Mouse (Mus musculus) frontal cortex, postnatal 36 days (tissue): ENCODE results near the gene Gcm2.

ENCODE experiments used
- DNase-seq, 2 experiments: peaks; one replicate each; pipeline ENCODE4 v3.0.0; 2022; ENCODE audit warnings: low spot score in 2 of 2

Gcm2 gene

DNA sequence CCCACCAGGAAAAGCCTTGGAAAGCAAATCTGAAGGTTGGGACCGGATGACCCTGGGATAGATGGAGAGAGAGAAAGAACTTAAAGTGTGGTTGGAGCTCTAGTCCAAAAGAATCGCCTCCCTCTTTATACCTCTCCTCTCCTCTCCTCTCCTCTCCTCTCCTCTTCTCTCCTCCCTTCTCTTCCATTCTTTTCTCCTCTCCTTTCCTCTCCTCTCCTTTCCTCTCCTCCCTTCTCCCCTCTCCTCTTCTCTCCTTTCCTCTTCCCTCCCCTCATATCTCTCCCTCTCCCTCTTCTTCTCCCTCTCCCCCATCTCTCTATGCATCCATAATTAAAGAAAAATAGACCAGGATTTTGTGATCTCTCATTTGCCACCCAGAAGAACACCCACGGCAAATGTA, at the start of gene Gcm2:
Gcm2 (minus strand) TSS at position 101 of the 400 bp plus-strand sequence.
- DNase-seq: no peak

DNA sequence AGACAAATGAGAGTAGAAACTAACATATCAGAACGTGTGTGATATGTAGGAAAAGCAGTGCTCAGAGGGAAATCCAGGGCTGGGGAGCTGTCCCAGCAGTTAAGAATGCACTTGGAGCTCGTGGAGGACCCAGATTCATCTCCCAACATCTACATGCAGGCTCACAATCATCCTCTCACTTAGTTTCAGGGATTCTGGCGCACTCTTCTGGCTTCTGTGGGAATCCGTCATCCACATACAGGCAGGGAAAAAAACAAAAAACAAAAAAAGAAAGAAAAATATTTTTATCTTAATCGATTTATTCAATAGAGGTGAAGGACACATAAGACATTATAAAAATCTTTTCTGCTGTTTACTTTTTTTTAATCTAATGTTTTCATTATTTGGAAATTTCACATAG, 47.6 kb upstream of the Gcm2 start:
- DNase-seq: no peak

DNA sequence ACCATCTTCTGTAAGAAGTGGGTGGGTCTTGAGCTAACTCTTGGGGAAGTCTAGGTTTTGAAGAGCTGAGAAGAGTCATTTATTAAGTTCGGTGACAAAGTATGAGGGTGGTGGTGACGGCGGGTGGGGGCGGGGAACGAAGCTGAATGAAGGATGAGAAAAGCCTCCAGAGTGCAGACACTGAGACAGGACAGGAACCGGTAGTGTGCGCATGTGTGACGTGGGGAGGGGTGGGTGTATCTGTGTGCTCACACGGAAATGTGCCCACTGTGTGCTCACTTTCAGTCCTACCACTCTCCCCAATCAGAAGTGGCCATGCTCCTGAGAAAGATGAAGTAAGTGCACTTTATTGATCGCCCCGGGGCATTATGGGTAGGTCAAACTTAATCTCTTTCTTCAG, 42.3 kb upstream of the Gcm2 start:
- DNase-seq: no peak

DNA sequence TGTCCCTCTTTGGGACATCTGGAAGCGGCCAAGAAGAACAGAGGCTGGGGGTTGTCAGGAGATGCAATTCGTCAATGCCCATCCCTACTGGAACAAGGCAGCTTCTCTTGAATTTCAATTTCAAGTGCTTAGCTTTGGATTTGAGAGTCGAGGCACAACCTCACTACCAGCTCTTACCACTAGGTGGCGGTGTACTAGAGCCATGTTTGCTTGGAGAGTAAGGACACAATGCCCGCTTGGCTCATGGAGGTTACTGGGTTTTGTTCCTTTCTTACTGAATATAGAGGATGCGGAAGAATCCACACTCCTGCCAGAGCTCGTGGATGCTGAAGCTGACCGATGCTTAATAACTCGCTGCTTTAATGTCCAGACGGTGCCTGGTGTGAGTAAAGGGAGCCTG, 35.4 kb upstream of the Gcm2 start:
- DNase-seq: peak; percentile 64 to 76

DNA sequence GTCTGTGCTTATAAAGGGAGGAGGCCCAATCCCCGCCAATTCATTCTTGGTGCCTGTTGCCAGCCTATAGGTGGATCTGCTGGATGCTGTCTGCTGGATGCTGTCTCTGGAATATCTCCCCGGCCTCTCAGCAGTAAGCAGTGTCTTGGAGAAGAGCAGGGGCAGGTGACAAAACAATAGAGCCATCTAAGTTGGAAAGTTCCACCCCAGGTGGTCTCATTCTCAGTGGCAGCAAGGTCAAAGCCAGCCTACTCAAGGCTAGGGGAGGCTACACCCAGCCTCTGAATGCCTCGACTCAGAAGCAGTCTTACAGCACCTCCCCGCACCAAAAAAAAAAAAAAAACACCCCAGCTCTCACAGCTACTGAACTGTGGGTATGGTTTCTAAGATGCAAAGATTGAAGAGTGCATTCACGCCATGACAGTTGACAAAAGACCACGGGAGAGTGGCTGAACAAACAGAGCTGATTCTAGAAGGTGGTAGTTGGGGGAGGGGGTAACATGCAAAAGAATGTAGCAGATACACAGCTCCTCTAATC, 34.7 kb upstream of the Gcm2 start:
- DNase-seq: no peak

DNA sequence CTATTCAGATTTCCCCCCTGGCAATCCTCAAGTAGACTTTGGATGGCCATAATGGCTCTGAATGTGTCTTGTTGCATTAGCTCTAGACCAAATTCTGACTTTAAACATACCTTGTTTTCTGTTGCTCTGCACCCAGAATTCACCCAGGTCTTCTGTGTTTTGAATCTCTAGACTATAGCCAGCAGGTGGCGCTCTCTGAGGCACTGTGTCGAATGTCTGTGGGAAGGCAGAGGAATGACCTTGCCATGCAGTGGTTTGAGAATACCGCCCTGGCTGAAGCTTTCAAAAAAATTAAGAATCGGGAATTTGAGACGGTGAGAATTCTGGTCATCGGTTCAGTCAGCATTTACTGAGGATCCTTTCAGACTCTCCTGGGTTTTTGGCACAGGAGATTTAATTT, 24.1 kb upstream of the Gcm2 start:
- peak; percentile 45 to 47 for DNase-seq

DNA sequence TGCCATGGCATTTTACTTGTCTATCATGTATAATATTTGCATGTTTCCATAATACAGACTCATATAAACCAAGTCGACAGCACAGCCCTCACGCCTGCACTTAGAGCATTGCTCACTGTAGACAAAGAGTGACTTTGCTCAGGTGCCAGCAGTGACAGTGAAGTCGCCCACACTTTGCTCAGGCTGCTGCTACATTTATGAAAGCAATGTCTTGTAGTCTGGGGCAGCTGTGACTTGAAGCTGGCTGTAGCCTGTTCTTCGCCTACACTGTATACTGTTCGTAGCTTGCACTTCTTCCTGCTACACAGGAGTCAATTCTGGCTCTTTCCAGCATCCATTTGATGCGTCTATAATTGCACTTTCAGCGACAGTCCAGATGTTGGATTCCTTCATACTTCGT, 18.2 kb upstream of the Gcm2 start:
- DNase-seq: peak; percentile 10 to 53

DNA sequence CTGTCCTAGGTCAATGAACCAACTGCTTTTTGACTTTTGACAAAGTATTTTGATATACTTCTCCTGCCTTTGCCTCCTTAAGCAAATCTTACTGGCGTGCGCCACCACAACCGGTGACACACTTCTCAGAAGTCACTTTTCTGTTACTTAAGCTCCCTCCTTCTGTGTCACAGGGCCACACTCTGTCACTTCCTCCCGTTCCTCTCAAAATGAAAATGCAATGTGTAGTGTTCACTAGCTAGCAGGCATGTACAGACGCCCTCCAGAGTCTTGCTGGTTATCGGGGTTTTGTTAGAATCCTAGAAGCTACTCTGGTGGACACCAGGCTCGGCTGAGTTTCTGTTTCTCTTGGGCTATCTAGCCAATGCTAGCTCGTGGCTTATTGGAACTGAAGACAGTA, 17.5 kb upstream of the Gcm2 start:
- no peak for DNase-seq

DNA sequence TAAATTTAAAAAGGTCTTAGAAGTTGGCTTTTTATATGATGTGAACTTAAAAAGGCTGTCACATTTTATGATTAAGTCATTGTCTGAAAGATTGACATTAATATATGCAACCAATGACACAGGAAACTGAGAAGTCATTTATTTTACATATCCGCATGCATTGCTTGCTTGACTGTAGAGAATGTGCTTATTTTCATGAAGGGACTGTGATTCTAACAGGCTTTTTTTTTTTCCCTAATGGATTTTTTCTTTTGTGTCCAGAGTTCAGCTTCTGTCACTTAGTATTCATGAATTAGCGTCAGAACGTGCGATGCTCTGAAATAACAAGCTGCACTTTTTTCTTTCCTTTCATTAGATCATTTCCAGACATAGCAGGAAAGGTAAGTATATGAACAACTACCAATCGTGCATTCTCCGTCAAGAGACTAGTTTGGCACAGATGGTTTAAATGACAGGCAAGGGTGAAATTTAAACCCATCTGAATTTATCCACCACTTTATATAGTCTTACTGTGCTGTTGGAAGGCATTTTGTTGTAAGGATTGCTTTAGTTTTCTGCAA, 12.9 kb upstream of the Gcm2 start:
- no peak for DNase-seq

DNA sequence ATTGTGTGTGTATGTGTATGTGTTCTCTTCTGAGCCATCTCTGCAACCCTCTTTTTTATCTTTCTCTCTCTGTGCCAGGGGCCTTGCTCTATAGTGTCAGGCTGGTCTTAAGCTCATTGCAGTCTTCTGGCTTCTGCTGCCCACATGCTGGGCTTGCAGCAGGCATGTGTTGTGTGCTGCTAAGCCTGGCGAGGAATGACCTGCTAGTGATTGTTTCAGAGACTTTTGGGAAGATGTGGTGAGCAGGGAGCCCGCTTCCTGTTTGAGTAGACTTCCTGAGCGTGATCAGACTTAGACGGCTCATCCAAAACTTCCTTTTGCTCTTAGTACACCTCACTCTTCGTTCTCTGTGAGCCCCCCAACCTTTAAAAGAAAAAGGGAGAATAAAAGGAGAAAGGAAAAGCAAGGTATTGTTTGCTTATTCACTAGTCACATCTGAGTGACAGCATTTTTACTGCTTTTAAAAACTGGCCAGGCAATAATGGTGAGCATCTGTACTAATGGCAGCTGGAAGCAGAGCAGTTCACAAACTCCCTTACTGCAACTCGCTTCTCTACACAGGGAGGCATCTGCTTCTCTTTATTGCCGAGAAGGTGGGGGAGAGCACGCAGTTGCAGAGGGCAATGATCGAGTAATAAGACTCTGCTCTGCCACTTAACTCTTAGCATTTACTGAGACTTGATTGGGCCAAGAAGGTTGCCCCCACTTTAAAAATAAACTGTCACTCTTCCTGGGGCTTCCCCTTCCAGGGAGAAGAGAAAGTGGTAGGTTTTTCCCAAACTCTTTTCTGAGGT, 8.5 kb upstream of the Gcm2 start:
- no peak for DNase-seq

DNA sequence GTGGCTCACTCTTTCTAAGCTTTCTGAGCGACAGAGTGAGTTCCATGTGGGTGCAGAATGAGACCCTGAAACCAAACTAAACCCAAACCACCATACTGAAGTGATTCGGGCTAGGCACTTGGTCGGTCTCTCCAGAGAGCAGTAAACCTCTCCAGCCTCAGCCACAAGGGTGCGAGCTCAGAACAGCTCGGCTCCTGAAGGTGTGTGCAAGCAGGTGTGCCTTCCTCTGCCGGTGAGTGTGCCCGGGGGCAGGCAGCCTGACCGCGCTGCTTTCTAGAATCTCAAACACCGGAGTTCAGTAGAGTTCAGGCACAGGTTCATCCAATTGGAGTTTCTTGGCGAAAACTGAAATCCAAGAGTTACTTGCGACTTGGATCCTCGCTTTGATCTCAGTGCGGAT, 3.1 kb upstream of the Gcm2 start, which contains the start of gene Sycp2l:
Sycp2l (plus strand) TSS at position 368 of the 400 bp plus-strand sequence.
- DNase-seq: no peak

DNA sequence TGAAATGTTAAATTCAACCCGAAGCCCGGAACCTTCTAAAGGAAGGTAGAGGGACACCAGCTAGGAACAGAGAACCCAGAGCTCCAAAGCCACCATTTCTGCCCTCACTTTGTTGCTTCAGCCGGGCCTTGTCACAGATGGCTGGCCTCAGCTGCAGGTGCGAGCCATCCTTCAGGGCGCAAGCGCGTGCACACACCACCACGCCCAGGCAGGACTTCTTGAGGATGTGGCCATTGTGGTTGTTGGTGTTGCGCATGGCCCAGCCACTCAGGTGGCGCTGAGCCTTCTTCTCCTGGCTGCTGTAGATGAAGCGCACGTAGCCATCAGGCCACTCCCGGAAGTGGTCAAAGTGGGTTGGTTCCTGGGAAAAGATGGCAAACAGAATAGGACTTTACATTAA, 5.3 kb downstream of the Gcm2 start:
- DNase-seq: no peak

DNA sequence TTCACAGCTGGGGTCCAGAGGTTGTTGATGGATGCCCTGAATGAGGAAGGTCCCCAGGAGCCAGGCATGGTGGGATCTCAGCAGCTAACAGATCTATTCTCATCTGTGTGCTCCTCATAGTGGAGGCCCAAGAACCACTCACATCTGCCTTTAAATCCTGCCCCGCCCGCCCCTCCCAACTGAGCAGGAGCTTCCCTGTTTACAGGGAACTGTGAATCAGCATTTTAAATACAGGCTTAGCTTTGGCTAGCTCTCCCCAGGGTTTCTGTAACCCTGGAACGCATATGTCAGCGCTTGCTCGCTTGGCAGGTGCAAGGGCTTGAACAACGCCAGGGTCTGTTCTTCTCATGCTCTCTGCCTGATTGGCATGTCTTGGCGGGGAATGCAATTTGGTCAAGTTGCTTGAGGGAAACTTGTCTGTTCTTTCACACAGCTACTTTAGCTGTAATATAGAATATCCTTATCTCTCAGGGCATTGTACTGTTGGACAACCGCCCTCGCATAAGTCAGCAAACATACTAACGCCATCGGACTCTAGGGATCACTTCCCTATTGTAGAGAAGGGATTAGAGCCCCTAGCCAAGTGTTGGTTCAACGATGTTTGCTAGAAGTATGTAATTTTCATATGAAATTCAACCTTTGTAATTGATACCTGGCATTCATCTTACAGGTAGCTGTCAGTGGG, 6.9 kb downstream of the Gcm2 start:
- no peak for DNase-seq

DNA sequence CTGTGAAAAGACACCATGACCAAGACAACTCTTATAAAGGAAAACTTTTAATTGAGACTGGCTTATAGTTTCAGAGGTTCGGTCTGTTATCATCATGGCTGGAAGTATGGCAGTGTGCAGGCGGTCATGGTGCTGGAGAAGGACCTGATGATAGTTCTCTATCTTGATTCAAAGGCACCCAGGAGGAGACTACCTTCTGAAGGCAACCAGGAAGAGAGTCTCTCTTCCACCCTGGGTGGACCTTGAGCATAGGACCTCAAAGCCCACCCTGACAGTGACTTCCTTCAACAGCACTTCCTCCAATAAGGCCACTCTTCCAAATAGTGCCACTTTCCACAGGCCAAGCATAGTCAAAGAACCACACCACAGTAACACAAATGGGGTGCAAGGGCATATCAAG, 10.8 kb downstream of the Gcm2 start:
- DNase-seq: no peak

DNA sequence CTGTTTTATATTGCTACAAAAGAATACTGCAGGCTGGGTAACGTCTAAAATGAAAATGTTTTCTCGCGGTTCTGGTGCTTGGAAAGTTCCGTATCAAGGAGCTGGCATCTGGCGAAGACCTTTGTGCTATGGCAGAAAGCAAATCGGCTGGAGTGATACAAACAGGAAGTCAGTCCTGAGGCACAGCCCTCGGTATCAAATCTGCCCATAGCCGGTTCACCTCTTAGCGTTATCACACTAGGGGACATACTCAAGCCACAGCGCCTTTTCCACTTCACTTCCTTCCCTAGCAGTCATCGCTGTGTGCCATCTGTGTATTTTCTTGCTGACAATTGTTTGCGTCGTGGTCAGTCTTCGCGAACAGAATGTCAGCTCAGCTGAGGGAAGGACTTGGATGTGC, 12.5 kb downstream of the Gcm2 start:
- no peak for DNase-seq

DNA sequence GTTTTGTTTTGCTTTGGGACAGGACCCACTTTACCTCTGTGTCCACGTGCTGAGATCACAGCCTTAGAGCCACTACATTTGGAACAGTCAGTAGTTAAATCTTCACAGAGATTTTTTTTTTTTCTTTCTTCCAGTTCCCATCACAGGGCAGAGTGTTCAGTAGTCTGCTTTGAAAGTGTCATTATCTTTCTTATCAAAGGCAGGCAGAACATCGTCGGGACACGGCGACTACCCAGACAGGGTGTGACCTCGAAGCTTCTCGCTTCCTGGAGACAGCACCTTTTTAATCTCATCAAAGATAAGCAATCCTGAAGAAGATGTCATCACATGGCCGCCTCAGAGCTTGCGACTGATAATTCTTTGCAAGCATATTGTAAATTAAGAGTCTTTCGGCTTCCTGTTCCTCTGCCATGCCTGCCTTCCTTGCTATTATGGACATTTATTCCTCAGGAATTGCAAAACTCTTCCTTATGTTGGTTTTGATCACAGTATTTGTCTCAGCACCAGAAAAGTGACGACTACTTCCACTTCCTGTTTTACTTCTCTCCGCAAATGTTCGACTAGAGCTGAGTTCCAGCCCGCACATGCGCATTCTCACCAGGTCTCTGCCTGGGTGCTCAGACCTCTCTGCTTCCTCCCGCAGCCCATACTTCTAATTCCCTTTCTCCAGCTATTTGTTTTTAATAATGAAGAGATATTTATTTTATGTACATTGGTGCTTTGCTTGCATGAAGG, 13.3 kb downstream of the Gcm2 start:
- no peak for DNase-seq

DNA sequence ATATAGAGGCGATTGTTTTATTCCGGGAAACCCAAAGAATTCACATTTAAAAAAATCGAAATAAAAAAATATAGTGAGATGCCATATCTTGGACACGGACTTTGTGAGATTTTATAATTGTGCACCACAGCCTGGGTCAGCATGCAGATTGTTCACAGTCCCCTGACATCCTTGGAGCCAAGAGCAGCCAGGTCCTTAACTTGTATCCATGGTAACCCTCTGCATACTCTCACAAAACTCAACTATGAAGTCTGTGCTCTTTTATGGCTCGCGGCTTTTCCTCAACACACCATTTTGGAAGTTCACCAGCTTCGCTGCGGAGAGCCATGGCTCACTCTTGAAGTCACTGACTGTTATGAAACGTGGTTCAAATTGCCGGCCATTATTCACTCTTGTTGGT, 16.7 kb downstream of the Gcm2 start:
- no peak for DNase-seq

DNA sequence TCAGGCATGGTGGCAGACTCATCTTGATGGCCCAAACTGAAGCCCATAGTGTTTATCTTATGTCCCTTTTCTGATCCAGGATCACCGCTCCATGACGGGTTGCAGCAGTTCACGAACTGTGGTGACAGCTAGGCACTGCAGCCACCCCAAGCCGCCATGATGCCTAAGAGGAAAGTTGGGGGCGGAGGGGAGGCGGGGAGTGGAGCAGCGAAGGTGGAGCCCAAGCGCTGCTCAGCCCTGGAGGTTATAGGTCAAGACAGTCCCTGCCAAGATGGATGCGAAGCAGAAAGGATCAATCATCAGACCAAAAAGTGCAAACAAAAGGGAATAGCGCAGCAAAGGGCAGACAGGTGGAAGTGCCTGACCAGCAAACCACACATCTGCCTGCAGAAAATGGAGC, 19.6 kb downstream of the Gcm2 start:
- DNase-seq: no peak

DNA sequence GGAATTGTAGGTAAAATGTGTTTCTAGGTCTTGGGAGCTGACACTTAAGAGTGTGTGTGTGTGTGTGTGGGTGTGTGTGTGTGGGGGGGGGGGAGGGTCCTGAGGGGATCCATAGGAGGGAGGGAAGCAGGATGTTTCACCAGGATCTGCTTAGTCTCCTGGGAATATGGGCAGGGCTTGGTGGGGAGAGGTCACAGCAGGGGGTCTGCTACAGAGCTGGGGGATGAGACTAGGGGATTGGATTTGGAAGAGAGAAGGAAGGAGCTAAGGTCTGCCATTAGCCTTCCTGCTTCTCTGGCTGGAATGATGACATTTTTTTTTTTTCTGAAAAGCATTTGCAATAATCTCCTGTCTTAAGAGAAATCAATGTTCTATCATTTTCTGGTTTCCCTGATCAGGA, 22.1 kb downstream of the Gcm2 start:
- DNase-seq: no peak

DNA sequence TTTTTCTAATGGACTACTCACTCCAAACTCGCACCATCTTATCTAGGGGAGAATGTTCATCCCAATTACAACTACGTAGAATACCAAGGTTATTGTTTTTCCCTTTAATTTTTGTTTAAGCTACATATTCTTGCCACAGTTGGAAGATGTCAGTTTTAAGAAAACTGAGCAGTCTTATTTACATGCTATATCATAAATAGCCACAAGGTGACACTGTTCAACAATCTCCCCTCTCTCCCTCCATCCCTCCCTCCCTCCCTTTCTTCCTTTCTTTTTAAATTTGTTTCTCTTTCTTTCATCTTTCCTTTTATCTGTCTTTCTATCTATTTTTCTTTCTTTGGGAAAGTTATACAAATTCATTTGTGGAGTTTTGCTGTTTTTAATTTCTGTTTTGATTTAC, 25.7 kb downstream of the Gcm2 start:
- DNase-seq: no peak

DNA sequence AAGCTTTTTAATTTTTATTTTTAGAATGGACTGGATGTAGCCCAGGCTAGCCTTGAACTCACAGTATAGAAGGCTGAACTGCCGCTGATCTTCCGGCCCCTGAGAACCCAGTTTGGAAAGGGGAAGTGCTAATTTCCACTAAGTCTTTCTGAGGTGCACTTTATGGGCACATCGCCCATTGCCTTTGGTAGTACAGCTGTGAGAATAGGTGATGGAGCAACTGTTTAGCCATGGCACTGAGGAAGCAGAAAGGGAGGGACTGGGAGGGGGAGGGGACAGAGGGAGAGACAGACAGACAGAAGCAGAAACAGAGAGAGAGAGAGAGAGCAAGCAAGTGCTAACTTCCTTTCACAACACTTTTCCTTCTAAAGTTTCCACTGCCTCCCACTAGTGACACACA, 26.3 kb downstream of the Gcm2 start:
- no peak for DNase-seq

DNA sequence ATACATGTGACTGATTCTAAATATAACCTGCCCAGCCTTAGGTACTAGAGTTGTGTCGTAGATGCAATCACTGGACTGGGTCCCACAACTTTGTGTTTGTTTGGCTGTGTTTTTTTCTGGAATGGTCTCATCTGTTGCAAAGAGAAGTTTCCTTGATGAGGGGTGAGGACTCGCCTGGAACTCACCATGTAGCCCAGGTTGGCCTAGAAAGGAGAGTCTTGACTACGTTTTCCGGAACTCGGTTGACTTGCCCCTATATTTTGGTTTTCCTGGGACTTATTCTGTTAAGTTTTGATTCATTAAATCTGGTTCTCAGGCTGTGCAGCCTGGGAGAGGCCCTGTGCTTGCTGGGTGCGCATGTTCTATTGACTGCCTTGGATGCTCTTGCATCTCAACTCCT, 30.1 kb downstream of the Gcm2 start:
- no peak for DNase-seq
